Mouse (Mus musculus) activated CD4-positive, CD25-positive, alpha-beta regulatory T cell (primary cell): Measurements from ENCODE around the gene Serping1. TPM values are rescaled to one million over a fixed set of nuclear protein-coding genes. Genes with fewer than 3 reads are reported as not detected.

Experiments
- polyA plus RNA-seq, 2 experiments: library from polyadenylated mRNA; unstranded; fragments of 100-300 nt; shearing (Covaris generic); gene quantifications; one replicate each; pipeline ENCODE4 v1.2.1; 2017

Gene Serping1
- not detected for polyA plus RNA-seq

DNA sequence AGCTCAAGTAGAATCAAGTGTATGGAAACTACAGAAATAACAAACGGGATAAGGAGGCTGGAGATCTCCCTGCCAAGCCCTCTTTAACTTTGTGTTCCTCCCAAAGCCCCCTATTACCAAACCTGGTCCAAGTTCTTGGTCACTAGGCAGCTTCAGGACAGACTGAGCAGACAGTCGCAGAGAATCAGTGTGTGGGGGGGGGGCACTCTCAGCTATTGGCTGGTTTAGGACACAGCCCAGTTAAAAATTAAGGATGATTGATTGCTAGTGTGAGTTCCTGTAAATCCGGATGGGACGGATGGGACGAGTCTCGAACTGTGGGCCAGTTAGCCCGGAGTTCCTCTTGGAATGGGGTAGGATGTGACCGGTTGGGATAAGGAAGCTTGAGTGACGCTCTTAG is at the start of gene Serping1:
Serping1 (minus strand) TSS at position 204 of the 400 bp plus-strand sequence.

DNA sequence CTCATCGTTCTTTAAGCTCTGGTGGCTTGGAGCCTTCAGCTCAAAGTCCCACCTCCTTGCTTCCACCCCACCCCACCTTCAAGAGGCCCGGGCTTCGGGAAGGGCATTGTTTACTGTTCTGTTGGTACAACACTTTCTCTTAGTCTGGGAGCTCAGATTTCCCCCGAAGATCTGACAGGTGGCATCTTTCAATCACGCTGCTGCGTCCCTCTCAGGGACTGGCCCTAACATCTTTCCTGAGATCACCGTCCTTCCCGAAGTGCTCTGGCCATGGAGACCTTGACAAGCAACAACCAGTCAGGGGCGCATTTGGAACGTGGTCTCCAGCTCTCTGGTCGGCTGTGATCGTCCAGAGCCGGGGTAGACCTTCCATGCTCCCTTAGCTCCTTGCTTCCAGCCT is 47.3 kb upstream of the Serping1 start, which contains the start of gene Smtnl1:
Smtnl1 (minus strand) TSS at position 101 of the 400 bp plus-strand sequence.

DNA sequence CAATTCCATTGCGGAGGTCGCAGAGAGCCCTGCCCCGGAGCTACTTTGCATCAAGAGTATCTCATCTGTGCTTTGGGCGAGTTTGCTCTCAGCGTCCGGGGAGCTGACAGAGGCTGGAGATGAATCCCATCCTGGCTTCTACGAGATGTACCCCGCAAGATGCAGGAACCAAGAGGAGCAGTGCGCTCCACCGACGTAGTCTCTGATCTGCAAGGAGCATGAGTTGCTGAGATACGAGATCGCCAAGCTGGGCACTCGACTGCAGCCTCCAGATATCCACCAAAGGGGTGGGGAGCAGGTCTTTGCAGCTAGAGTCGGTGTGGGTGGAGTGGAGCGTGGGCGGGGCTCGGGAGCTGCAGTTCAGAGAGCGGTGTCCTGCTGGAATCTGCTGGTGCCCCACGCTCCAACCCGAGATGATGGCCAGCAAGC is 23.3 kb upstream of the Serping1 start, which contains the start of gene Ube2l6:
Ube2l6 (plus strand) TSS at position 336 of the 429 bp plus-strand sequence.

GRCm38 (mm10) chr2:84743561-84743960 is 31.7 kb downstream of the Serping1 start, which contains the start of gene Gm19426:
Gm19426 (minus strand) TSS chr2:84743655.

GRCm38 (mm10) chr2:84733579-84734300 is 41.5 kb downstream of the Serping1 start, which contains the start of gene Ypel4:
Ypel4 (plus strand) TSS chr2:84734058.

GRCm38 (mm10) chr2:84727172-84727858 is 47.9 kb downstream of the Serping1 start, which contains the start of gene Clp1:
Clp1 (minus strand) TSS chr2:84727350.

Other genes with a start within 250 kb of the Serping1 start
- gene Ctnnd1, start 124.7 kb downstream of the Serping1 start, polyA plus RNA-seq = 1 to 10 TPM in 1 of 2 experiments, under 1 TPM in 1; 0.62 to 2.2 TPM
- gene Btbd18, start 116.4 kb downstream of the Serping1 start, polyA plus RNA-seq = under 1 TPM in 1 of 2 experiments, not detected in 1; 0.23 TPM
- 100 to 1,000 TPM; 110 to 128 TPM for gene Selenoh, start 104.7 kb downstream of the Serping1 start, polyA plus RNA-seq
- gene Gm28635, start 97.4 kb downstream of the Serping1 start, polyA plus RNA-seq = not detected
- 10 to 100 TPM; 31.4 to 34.1 TPM for gene Med19, start 97.0 kb downstream of the Serping1 start, polyA plus RNA-seq
- 10 to 100 TPM; 70.5 to 91.6 TPM for gene Tmx2, start 96.3 kb downstream of the Serping1 start, polyA plus RNA-seq
- 10 to 100 TPM; 27.5 to 46.1 TPM for gene Zdhhc5, start 60.3 kb downstream of the Serping1 start, polyA plus RNA-seq
- gene Clp1, start 48.1 kb downstream of the Serping1 start, polyA plus RNA-seq = 10 to 100 TPM; 49.8 to 53.2 TPM
- gene Ypel4, start 41.4 kb downstream of the Serping1 start, polyA plus RNA-seq = 1 to 10 TPM in 1 of 2 experiments, under 1 TPM in 1; 0.31 to 1.1 TPM
- gene Gm19426, start 31.8 kb downstream of the Serping1 start, polyA plus RNA-seq = not detected
- gene Ube2l6, start 23.4 kb upstream of the Serping1 start, polyA plus RNA-seq = 10 to 100 TPM; 23.1 to 71.4 TPM
- under 1 TPM in 1 of 2 experiments, not detected in 1; 0.16 TPM for gene Smtnl1, start 47.2 kb upstream of the Serping1 start, polyA plus RNA-seq
- 10 to 100 TPM; 21.9 to 43.6 TPM for gene Timm10, start 51.6 kb upstream of the Serping1 start, polyA plus RNA-seq
- gene Slc43a1, start 63.4 kb upstream of the Serping1 start, polyA plus RNA-seq = 1 to 10 TPM; 7.3 to 8.2 TPM
- not detected for gene Rtn4rl2, start 111.3 kb upstream of the Serping1 start, polyA plus RNA-seq
- gene Slc43a3, start 161.1 kb upstream of the Serping1 start, polyA plus RNA-seq = 10 to 100 TPM; 10.3 to 15.7 TPM
- 1 to 10 TPM; 7.7 to 8.3 TPM for gene Prg2, start 205.0 kb upstream of the Serping1 start, polyA plus RNA-seq
- under 1 TPM; 0.29 to 0.43 TPM for gene Prg3, start 212.8 kb upstream of the Serping1 start, polyA plus RNA-seq